Mouse (Mus musculus) forebrain, postnatal 0 days (tissue): ENCODE results near the gene Uba52. TPM values are rescaled to one million over a fixed set of nuclear protein-coding genes. Genes with fewer than 3 reads are reported as not detected.
A peak's percentile ranks its signal among the peaks of the same experiment; 100 is the strongest.

Source experiments
- ATAC-seq: fragments of 200-750 bp; cut with Nextera tagmentation; 2 replicates; pipeline ENCODE4 v1.8.0; 2017; ENCODE audit warnings: mild to moderate bottlenecking, moderate library complexity
- DNase-seq: peaks from one replicate; pipeline ENCODE4 v3.0.0-alpha.2; 2015
- H3K27ac ChIP-seq: fragments of 300-500 bp; sonication (generic); 2 replicates; pipeline ENCODE4 v1.5.1; 2014; ENCODE audit warnings: low read depth, mild to moderate bottlenecking, antibody characterized with exemption, low read length, moderate library complexity, mixed read lengths
- H3K27me3 ChIP-seq: fragments of 300-500 bp; sonication (generic); 2 replicates; pipeline ENCODE4 v1.6.1; 2014; ENCODE audit warnings: mild to moderate bottlenecking, low read length, mixed read lengths; ENCODE audit not compliant: insufficient read depth
- H3K36me3 ChIP-seq: fragments of 300-500 bp; sonication (generic); 2 replicates; pipeline ENCODE4 v1.6.1; 2014; ENCODE audit warnings: mild to moderate bottlenecking, moderate library complexity; ENCODE audit not compliant: insufficient read depth
- H3K4me1 ChIP-seq: fragments of 300-500 bp; sonication (generic); 2 replicates; pipeline ENCODE4 v1.6.1; 2014; ENCODE audit warnings: antibody characterized with exemption; ENCODE audit not compliant: insufficient read depth
- H3K4me2 ChIP-seq: fragments of 300-500 bp; sonication (generic); 2 replicates; pipeline ENCODE4 v1.6.1; 2014; ENCODE audit warnings: low read depth, mild to moderate bottlenecking, moderate library complexity
- H3K4me3 ChIP-seq: fragments of 300-500 bp; sonication (generic); 2 replicates; pipeline ENCODE4 v1.5.1; 2014; ENCODE audit warnings: low read depth, low read length, mixed read lengths
- H3K9ac ChIP-seq: fragments of 300-500 bp; sonication (generic); 2 replicates; pipeline ENCODE4 v1.6.1; 2014; ENCODE audit warnings: mild to moderate bottlenecking
- H3K9me3 ChIP-seq: fragments of 300-500 bp; sonication (generic); 2 replicates; pipeline ENCODE4 v1.6.1; 2016; ENCODE audit warnings: low read length
- CTCF ChIP-seq: sonication (generic); IDR thresholded peaks from 2 replicates; pipeline ENCODE4 v1.5.1; 2016; ENCODE audit warnings: antibody characterized with exemption, control low read depth, low read depth
- WGBS: fragments of 180-500 bp; shearing (Covaris S2); extraction: QIAGEN DNeasy Blood & Tissue Kit; methylation state at CpG from one replicate; pipeline ENCODE4 v1.1.7; 2014; 5-methylcytosine and 5-hydroxymethylcytosine counted together
- polyA plus RNA-seq: library from polyadenylated mRNA; unstranded; fragments of >200 nt; fragmentation: Nextera tagmentation; extraction: Ambion mirVana; gene quantifications from 2 replicates; pipeline ENCODE4 v1.2.1, GENCODE M21; 2015
- total RNA-seq: library from RNA; depleted of rRNA; stranded (reverse); fragments of >200 nt; gene quantifications from 2 replicates; pipeline ENCODE4 v1.2.3, GENCODE M21; 2014; rRNA removed

Gene Uba52
- total and polyA plus RNA-seq, 2 experiments from 2014 or later: 459 to 808 TPM

GRCm38 (mm10) chr8:70464162-70464561, 46.4 kb downstream of the Uba52 start:
- no peak overlapping the region for H3K27ac ChIP-seq
- DNase-seq (no peak), ATAC-seq (no peak)
- H3K4me3 ChIP-seq: no peak overlapping the region
- no peak for TF ChIP-seq CTCF
- no peaks in the 10 kb centered on the region for H3K4me1 ChIP-seq
- no peak overlapping the region for H3K9ac ChIP-seq
- no peaks in the 10 kb centered on the region for H3K27me3 ChIP-seq
- WGBS: 86% methylated on average over 6 of the region's 6 CpGs
- H3K9me3 ChIP-seq: no peaks in the 10 kb centered on the region
- H3K4me2 ChIP-seq: no peak overlapping the region
- no peaks in the 10 kb centered on the region for H3K36me3 ChIP-seq

GRCm38 (mm10) chr8:70463306-70463705, 47.3 kb downstream of the Uba52 start:
- Histone ChIP-seq H3K4me2 (no peak overlapping the region), H3K4me3 (no peak overlapping the region), H3K9ac (no peak overlapping the region), H3K9me3 (no peaks in the 10 kb centered on the region), H3K27me3 (no peaks in the 10 kb centered on the region), H3K36me3 (no peaks in the 10 kb centered on the region), H3K4me1 (no peaks in the 10 kb centered on the region), H3K27ac (no peak overlapping the region)
- 47% methylated on average over 4 of the region's 4 CpGs for WGBS
- ATAC-seq (peak; percentile 53), DNase-seq (peak; percentile 21)
- no peak for TF ChIP-seq CTCF

- Histone ChIP-seq H3K27me3 (no peaks in the 10 kb centered on the region), H3K4me3 (no peak overlapping the region), H3K36me3 (no peaks in the 10 kb centered on the region), H3K9ac (no peak overlapping the region), H3K4me1 (no peaks in the 10 kb centered on the region), H3K27ac (no peak overlapping the region), H3K4me2 (no peak overlapping the region), H3K9me3 (no peaks in the 10 kb centered on the region)
- ATAC-seq (no peak), DNase-seq (no peak)
- 91% methylated on average over 8 of the region's 8 CpGs for WGBS
- TF ChIP-seq CTCF: no peak
These were observed 48.1 kb downstream of the Uba52 start for GRCm38 (mm10) chr8:70462516-70462813.

- Histone ChIP-seq H3K4me3 (no peak overlapping the region), H3K36me3 (no peaks in the 10 kb centered on the region), H3K4me1 (no peaks in the 10 kb centered on the region), H3K9ac (no peak overlapping the region), H3K4me2 (no peak overlapping the region), H3K27ac (no peak overlapping the region), H3K27me3 (no peaks in the 10 kb centered on the region), H3K9me3 (no peaks in the 10 kb centered on the region)
- DNase-seq (no peak), ATAC-seq (no peak)
- no peak for TF ChIP-seq CTCF
- WGBS: 90% methylated on average over 16 of the region's 16 CpGs
These were observed 48.7 kb downstream of the Uba52 start for GRCm38 (mm10) chr8:70461765-70462515.

- DNase-seq (no peak), ATAC-seq (no peak)
- Histone ChIP-seq H3K27me3 (no peaks in the 10 kb centered on the region), H3K4me2 (no peak overlapping the region), H3K36me3 (no peaks in the 10 kb centered on the region), H3K27ac (no peak overlapping the region), H3K9me3 (no peaks in the 10 kb centered on the region), H3K4me3 (no peak overlapping the region), H3K9ac (no peak overlapping the region), H3K4me1 (no peaks in the 10 kb centered on the region)
- TF ChIP-seq CTCF: no peak
- WGBS: 77% methylated on average over 9 of the region's 9 CpGs
These were observed 50.0 kb downstream of the Uba52 start for GRCm38 (mm10) chr8:70460606-70461005.

GRCm38 (mm10) chr8:70460199-70460598, 50.4 kb downstream of the Uba52 start:
- WGBS: 90% methylated on average over 5 of the region's 5 CpGs
- no peaks in the 10 kb centered on the region for H3K9me3 ChIP-seq
- no peaks in the 10 kb centered on the region for H3K27me3 ChIP-seq
- no peak for ATAC-seq
- no peak overlapping the region for H3K27ac ChIP-seq
- no peak overlapping the region for H3K4me3 ChIP-seq
- H3K4me2 ChIP-seq: no peak overlapping the region
- DNase-seq: no peak
- H3K36me3 ChIP-seq: no peaks in the 10 kb centered on the region
- no peak for TF ChIP-seq CTCF
- no peaks in the 10 kb centered on the region for H3K4me1 ChIP-seq
- no peak overlapping the region for H3K9ac ChIP-seq

GRCm38 (mm10) chr8:70459636-70460035, 51.0 kb downstream of the Uba52 start:
- Histone ChIP-seq H3K9ac (no peak overlapping the region), H3K27me3 (no peaks in the 10 kb centered on the region), H3K9me3 (no peaks in the 10 kb centered on the region), H3K4me2 (no peak overlapping the region), H3K4me1 (no peaks in the 10 kb centered on the region), H3K4me3 (no peak overlapping the region), H3K36me3 (no peaks in the 10 kb centered on the region), H3K27ac (no peak overlapping the region)
- DNase-seq (no peak), ATAC-seq (no peak)
- 0 out of 2 replicates have a peak, but pooled peaks have one; percentile 18 for TF ChIP-seq CTCF
- 93% methylated on average over 2 of the region's 2 CpGs for WGBS

GRCm38 (mm10) chr8:70458462-70458861, 52.1 kb downstream of the Uba52 start:
- no peak for TF ChIP-seq CTCF
- Histone ChIP-seq H3K9me3 (no peaks in the 10 kb centered on the region), H3K27me3 (no peaks in the 10 kb centered on the region), H3K36me3 (no peaks in the 10 kb centered on the region), H3K27ac (no peak overlapping the region), H3K4me2 (no peak overlapping the region), H3K4me1 (no peaks in the 10 kb centered on the region), H3K9ac (no peak overlapping the region), H3K4me3 (no peak overlapping the region)
- WGBS: 87% methylated on average over 3 of the region's 3 CpGs
- ATAC-seq (no peak), DNase-seq (no peak)

Other genes starting within 250 kb of the Uba52 start
- 27.2 and 34.7 TPM in 2 replicates for gene Homer3, start 228.0 kb downstream of the Uba52 start, total RNA-seq
- gene Homer3, start 228.0 kb downstream of the Uba52 start, polyA plus RNA-seq: 20.2 and 23.9 TPM in 2 replicates
- 46.6 and 49.3 TPM in 2 replicates for gene Ddx49, start 208.3 kb downstream of the Uba52 start, total RNA-seq
- 49.3 and 54.9 TPM in 2 replicates for gene Ddx49, start 208.3 kb downstream of the Uba52 start, polyA plus RNA-seq
- gene Cope, start 208.3 kb downstream of the Uba52 start, total RNA-seq: 86.6 and 110 TPM in 2 replicates
- 259 and 296 TPM in 2 replicates for gene Cope, start 208.3 kb downstream of the Uba52 start, polyA plus RNA-seq
- 52.5 and 58.4 TPM in 2 replicates for gene Cers1, start 195.0 kb downstream of the Uba52 start, total RNA-seq
- gene Cers1, start 195.0 kb downstream of the Uba52 start, polyA plus RNA-seq: 37.8 and 45.3 TPM in 2 replicates
- 8.1 and 9.3 TPM in 2 replicates for gene Gdf1, start 181.0 kb downstream of the Uba52 start, total RNA-seq
- gene Gdf1, start 181.0 kb downstream of the Uba52 start, polyA plus RNA-seq: 6.2 and 8.0 TPM in 2 replicates
- gene Upf1, start 157.5 kb downstream of the Uba52 start, total RNA-seq: 28.1 and 38.7 TPM in 2 replicates
- 7.1 and 9.0 TPM in 2 replicates for gene Upf1, start 157.5 kb downstream of the Uba52 start, polyA plus RNA-seq
- gene Comp, start 137.2 kb downstream of the Uba52 start, total RNA-seq: 0.81 TPM in 1 of 2 replicates, not detected in the other
- 0.05 and 0.29 TPM in 2 replicates for gene Comp, start 137.2 kb downstream of the Uba52 start, polyA plus RNA-seq
- gene Crtc1, start 71.2 kb downstream of the Uba52 start, total RNA-seq: 41.2 and 51.7 TPM in 2 replicates
- 43.8 and 52.9 TPM in 2 replicates for gene Crtc1, start 71.2 kb downstream of the Uba52 start, polyA plus RNA-seq
- 29.9 and 34.8 TPM in 2 replicates for gene Klhl26, start 33.8 kb downstream of the Uba52 start, total RNA-seq
- gene Klhl26, start 33.8 kb downstream of the Uba52 start, polyA plus RNA-seq: 30.8 and 35.3 TPM in 2 replicates
- gene Tmem59l, start 23.4 kb downstream of the Uba52 start, total RNA-seq: 96.0 and 115 TPM in 2 replicates
- 147 and 150 TPM in 2 replicates for gene Tmem59l, start 23.4 kb downstream of the Uba52 start, polyA plus RNA-seq
- gene Crlf1, start 17.6 kb downstream of the Uba52 start, total RNA-seq: 6.5 and 20.9 TPM in 2 replicates
- 24.6 and 34.5 TPM in 2 replicates for gene Crlf1, start 17.6 kb downstream of the Uba52 start, polyA plus RNA-seq
- 130 and 148 TPM in 2 replicates for gene Rex1bd, start 4.0 kb downstream of the Uba52 start, total RNA-seq
- gene Rex1bd, start 4.0 kb downstream of the Uba52 start, polyA plus RNA-seq: 200 and 247 TPM in 2 replicates
- 559 and 592 TPM in 2 replicates for gene Fkbp8, start 16.9 kb upstream of the Uba52 start, total RNA-seq
- gene Fkbp8, start 16.9 kb upstream of the Uba52 start, polyA plus RNA-seq: 385 and 426 TPM in 2 replicates
- 39.1 and 43.5 TPM in 2 replicates for gene Kxd1, start 17.2 kb upstream of the Uba52 start, total RNA-seq
- 51.6 and 51.9 TPM in 2 replicates for gene Kxd1, start 17.2 kb upstream of the Uba52 start, polyA plus RNA-seq
- gene Ell, start 28.7 kb upstream of the Uba52 start, total RNA-seq: 16.2 and 18.4 TPM in 2 replicates
- gene Ell, start 28.7 kb upstream of the Uba52 start, polyA plus RNA-seq: 9.7 and 11.0 TPM in 2 replicates
- 127 and 136 TPM in 2 replicates for gene Isyna1, start 83.6 kb upstream of the Uba52 start, total RNA-seq
- 93.3 and 106 TPM in 2 replicates for gene Isyna1, start 83.6 kb upstream of the Uba52 start, polyA plus RNA-seq
- gene Ssbp4, start 98.1 kb upstream of the Uba52 start, total RNA-seq: 197 and 249 TPM in 2 replicates
- 204 and 221 TPM in 2 replicates for gene Ssbp4, start 98.1 kb upstream of the Uba52 start, polyA plus RNA-seq
- gene Lrrc25, start 105.4 kb upstream of the Uba52 start, total RNA-seq: 1.4 and 2.8 TPM in 2 replicates
- gene Lrrc25, start 105.4 kb upstream of the Uba52 start, polyA plus RNA-seq: 1.2 TPM in 2 replicates
- 0.90 TPM in 1 of 2 replicates, not detected in the other for gene Gdf15, start 121.7 kb upstream of the Uba52 start, total RNA-seq
- gene Gdf15, start 121.7 kb upstream of the Uba52 start, polyA plus RNA-seq: 0.18 and 0.26 TPM in 2 replicates
- gene Pgpep1, start 149.6 kb upstream of the Uba52 start, total RNA-seq: 22.1 and 23.8 TPM in 2 replicates
- 22.1 and 26.1 TPM in 2 replicates for gene Pgpep1, start 149.6 kb upstream of the Uba52 start, polyA plus RNA-seq
- 93.7 and 140 TPM in 2 replicates for gene Lsm4, start 162.4 kb upstream of the Uba52 start, total RNA-seq
- gene Lsm4, start 162.4 kb upstream of the Uba52 start, polyA plus RNA-seq: 177 and 231 TPM in 2 replicates
- gene Jund, start 188.1 kb upstream of the Uba52 start, total RNA-seq: 333 and 392 TPM in 2 replicates
- gene Jund, start 188.1 kb upstream of the Uba52 start, polyA plus RNA-seq: 108 and 114 TPM in 2 replicates
- 0.33 TPM in 1 of 2 replicates, not detected in the other for gene Iqcn, start 192.7 kb upstream of the Uba52 start, total RNA-seq
- gene Iqcn, start 192.7 kb upstream of the Uba52 start, polyA plus RNA-seq: 0.03 and 0.08 TPM in 2 replicates
- gene Gm3336, start 207.7 kb upstream of the Uba52 start, total RNA-seq: not detected in 2 replicates
- not detected in 2 replicates for gene Gm3336, start 207.7 kb upstream of the Uba52 start, polyA plus RNA-seq
- gene Pde4c, start 212.9 kb upstream of the Uba52 start, total RNA-seq: 0.48 and 0.62 TPM in 2 replicates
- 0.10 and 0.23 TPM in 2 replicates for gene Pde4c, start 212.9 kb upstream of the Uba52 start, polyA plus RNA-seq
- 450 and 499 TPM in 2 replicates for gene Rab3a, start 243.9 kb upstream of the Uba52 start, total RNA-seq
- gene Rab3a, start 243.9 kb upstream of the Uba52 start, polyA plus RNA-seq: 632 and 673 TPM in 2 replicates